Mouse (Mus musculus) thymus, postnatal 4 days (tissue): ENCODE data around the gene Sgca.

Experiments
- DNase-seq: peaks from one replicate; pipeline ENCODE4 v3.0.0; 2021

The Sgca gene

DNA sequence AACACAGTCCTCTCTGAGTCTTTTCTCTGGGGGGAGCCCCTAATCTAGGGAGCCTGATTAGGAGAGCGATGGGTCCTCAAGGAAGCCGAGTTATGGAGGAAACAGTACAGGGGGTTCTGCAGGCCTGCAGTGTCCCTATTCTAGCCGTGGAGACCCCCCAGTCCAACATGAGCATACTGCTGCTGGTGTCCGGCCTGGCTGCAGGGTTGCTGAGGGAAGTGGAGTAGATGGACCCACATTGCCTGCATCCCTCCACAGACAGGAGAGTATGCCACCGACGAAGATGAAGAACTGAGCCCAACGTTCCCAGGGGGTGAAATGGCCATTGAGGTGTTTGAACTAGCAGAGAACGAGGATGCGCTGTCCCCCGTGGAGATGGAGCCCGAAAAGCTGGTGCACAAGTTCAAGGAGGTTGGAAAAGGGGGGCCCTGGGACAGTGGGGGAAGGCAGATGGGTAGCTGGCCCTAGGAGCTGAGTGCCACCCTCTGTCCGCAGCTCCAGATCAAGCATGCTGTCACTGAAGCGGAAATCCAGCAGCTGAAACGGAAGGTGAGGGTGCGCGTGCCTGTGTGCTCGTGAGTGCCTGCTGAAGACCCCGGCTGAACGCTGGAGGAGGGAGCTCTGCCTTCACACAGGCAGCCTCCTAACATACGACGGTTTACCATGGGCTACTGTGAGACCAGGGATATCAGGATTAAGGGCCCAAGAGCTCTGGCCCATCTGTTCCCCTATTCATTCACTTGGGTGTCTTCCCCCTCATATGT lies 25.6 kb upstream of the Sgca start:
- DNase-seq: peak; percentile 20

DNA sequence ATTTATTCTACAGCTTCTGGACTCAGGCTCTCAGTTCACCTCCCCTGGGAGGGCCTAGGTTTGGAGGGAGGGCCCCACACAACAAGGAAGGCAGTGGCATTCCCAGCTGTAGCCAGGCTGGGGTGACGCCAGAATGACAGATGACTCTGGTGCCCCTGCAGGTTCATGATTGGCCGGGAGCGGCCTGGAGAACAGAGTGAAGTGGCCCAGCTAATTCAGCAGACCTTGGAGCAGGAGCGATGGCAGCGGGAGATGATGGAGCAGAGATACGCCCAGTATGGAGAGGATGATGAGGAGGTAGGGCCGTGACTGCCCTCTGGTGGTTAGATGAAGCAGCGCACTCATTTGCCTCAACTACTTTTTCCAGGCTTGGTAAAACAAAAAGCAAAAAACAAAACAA lies 24.9 kb upstream of the Sgca start:
- DNase-seq: peak; percentile 80

DNA sequence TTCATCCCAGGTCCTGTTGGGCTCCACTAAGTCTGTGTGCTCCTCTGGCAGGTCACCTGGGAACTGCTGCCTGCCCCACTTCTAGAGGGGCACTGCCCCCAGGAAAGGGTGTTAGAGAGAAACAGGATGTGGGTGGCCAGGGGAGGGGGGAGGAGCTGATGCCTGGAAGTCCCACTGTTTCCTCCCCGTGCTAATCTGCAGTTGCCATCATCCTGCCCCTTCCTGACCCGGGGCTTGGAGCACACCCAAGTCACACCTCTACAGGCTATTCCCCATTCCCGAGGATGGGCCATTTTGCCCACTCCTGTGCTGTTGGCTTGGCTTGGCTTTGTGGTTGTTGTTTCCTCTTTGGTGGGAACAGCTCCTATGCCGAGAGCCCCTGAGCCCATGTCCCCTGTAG lies 24.4 kb upstream of the Sgca start:
- DNase-seq: peak; percentile 76

DNA sequence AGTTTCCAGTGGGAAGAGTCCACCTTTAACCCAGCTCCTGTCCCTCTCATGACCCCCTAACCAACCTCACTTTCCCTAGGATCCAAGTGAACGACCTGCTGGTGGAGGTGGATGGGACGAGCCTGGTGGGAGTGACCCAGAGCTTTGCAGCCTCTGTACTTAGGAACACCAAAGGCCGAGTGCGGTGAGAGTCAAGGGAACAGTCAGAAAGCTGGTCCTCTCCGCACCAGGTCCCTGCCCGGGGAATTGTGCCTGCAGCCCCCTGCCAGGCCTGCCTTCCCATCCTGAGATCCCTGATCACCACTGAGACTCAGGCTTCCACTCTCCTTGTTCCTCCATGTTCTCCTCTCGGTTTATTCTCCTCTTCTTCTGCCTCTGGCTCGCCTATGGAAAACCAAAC lies 24.0 kb upstream of the Sgca start:
- DNase-seq: peak; percentile 56

DNA sequence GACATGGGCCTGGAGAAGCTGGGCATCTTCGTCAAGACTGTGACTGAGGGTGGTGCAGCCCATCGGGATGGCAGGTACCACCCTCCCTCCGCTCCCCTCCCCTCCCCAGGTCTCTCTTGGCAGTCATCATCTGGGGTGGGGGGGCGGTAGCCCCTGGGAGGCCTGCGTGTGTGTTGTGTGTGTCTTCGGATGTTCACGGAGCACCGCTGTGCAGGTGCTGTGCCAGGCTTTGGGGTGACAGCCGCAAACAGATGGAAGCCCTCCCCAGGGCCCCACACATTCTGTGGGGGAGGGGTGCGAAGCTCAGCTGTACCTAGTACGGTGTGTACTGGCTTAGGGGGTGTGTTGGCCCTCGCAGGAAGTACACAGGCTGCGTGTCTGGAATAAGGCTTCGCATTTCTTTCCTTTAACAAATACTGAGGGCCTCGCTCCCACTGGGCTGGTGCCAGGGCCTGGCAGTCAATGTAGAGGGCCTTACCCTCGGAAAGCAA lies 22.0 kb upstream of the Sgca start:
- DNase-seq: peak; percentile 96

DNA sequence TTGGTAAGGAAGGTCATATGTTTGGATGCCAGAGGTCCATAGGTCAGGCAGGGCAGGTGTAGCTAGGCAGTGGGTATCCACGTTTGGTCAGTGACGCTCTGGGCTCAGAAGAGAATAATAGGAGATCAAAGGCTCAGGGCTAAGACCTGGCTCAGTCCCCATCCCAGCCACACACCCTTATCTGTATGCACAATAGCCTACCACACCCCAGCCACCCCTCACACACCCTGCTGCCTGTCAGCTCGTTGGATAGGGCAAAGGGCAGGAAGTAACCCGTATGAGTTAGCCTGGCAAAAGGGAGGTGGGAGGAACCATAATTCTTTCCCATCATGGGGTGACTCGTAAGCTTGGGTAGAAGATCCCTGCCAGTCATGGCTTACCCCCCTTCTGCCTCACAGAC lies 21.5 kb upstream of the Sgca start:
- DNase-seq: no peak

DNA sequence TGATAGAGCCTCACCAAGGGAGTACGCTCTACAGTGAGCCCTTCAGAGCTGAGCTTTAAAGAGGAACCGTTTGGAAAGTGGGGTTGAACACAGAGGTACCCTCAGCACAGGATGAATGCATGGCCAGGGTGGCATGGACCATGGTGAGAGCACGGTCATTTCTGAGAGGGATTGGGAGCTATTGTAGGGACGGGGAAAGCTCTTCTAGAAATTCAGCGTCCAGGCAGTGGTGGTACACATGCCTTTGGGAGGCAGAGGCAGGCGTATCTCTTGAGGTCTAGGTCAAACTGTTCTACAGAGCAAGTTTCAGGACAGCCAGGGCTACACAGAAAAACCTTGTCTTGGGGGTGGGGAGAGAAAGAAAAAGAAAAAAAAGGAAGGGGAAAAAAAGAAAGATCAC lies 20.9 kb upstream of the Sgca start:
- peak; percentile 18 for DNase-seq

DNA sequence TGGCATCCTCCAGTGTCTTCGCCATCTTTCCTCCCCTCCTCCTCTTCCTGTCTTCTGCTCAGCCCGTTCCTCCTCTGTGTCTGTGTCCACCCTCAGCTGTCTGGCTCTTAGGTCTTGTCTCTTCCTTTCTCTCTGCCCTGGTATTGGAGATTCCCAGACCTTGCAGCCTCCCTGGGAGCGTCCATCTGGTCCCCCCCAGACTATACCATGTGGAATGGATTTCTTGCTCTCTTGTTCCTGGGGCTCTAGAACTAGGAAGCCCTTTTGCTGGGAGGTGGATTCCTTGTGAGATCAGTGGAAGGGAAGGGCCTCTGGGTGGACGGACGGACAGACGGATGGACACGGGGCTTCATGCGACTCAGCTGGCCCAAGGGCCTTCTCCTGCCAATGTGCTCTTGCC lies 20.0 kb upstream of the Sgca start:
- DNase-seq: peak; percentile 23

DNA sequence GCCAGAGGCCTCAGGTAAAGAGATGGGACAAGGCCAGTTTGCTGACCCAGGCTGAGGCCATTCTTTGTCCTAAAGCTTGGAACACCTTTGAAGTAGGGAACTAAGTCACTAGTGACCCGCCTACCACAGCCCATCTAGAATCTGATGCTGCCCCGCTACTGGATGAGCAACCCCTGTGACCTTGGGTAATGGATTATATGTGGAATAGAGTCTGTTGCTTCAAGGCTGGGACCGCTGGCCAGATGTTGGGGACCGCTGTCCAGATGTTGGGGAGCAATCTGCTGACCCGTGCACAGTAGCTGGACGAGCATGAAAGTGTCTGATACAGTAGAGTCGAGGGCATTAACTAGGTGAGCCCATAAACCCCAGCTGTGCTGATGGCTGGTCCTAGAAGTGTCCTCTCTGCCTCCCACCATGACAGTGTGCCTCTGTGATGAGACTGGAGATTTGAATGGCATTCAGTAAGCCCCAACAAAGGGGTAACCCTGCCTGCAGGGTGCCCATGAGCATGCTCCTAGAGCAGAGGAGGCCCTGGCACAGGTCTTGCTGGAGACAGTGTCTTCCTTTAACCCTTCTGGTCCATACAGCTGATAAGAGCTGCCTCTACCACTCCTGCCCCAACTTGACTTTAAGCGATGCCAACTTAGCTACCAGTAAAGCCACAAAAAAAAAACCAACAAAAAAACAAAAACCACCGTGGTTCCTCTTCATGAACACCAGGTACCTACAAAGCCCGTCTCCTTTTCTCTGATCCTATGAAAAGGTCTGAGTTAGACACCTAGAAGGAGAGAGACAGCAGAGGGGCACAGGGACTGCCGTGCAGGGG lies 19.0 kb upstream of the Sgca start:
- peak; percentile 43 for DNase-seq

DNA sequence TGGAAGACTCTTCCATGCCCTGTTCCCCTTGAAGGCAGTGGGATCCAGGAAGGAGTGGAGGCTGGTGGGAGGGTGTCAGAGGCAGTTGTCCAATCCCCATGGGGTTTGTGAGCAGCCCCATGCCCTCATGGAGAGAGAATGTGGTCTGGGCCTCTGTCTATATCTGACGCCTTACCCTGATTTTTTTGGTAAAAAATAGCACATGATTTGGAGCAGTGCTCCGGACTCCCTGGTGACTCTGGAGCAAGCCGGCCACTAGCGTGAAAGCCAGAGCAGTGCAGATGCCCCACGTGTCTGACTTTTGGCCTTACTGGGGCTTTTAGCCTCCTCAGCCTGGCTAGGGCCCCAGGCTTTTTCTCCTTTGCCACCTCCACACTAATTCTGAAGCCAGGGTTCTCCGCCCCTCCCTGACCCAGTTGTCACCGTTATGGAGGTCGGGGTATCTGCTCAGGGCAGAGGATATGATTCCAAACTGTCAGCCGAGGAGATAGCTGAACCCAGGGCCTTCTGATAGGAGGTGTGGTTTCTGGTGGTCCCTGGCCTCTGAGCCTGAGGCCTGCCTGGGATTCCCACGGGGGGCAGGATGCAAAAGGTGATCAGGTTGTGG lies 18.2 kb upstream of the Sgca start:
- peak; percentile 19 for DNase-seq

DNA sequence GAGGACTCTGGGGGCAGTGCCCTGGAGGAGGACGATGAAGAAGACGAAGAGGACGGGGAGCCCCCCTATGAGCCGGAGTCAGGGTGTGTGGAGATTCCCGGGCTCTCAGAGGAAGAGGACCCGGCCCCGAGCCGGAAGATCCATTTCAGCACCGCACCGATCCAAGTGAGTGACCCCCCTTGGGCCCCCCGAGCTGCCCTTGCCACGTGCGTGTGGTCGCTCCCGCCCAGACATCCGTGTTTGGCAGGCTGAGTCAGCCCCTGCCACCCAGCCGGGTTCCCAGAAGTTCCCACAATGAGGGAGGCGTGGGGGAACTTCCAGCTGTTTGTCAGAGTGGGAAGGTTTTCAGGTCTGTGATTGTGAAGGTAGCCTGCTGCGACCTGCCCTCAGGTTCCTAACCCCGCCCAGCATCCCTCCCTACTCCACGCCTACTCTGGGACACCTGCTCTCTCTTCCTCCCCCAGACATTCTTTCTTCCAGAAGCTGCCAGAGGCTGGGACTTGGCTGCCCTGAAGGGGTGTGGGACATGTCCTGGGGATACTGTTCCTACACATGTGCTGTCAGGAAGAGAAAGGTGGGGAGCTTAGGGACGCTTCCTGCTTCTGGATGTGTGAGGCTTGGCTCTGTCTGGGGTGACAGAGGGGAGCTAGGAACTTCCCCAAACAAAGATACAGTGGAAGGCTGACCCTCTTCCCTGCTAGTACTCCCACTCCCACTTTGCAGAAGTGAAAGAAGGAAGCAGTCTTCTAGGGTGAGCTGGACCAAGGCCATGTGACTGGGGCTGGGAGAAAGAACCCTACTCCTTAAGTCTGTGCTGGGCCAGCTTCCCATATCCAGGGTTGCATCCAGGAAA lies 16.9 kb upstream of the Sgca start:
- DNase-seq: peak; percentile 70

DNA sequence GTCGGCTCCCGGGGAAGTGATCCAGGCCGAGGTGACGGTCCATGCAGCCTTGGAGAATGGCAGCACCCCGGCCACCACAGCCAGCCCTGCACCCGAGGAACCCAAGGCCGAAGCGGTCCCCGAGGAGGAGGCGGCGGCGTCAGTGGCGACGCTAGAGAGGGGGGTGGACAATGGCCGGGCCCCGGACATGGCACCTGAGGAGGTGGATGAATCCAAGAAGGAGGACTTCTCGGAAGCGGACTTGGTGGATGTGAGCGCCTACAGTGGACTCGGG lies 16.3 kb upstream of the Sgca start:
- DNase-seq: no peak

DNA sequence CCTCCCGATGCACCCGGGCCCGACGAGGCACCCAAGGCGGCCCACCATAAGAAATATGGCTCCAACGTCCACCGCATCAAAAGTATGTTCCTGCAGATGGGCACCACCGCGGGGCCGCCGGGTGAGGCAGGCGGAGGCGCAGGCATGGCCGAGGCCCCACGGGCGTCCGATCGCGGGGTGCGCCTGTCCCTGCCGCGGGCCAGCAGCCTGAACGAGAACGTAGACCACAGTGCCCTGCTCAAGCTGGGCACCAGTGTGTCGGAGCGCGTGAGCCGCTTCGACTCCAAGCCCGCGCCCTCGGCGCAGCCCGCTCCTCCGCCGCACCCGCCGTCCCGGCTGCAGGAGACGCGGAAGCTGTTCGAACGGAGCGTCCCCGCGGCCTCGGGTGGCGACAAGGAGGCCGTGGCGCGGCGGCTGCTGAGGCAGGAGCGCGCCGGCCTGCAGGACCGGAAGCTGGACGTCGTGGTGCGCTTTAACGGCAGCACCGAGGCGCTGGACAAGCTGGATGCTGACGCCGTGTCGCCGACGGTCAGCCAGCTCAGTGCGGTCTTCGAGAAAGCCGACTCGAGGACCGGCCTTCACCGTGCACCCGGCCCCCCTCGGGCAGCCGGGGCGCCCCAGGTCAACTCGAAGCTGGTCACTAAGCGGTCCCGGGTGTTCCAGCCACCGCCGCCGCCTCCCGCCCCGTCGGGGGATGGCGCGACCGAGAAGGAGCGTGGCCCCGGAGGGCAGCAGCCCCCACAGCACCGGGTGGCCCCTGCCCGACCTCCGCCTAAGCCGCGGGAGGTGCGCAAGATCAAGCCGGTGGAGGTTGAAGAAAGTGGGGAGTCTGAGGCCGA lies 15.7 kb upstream of the Sgca start:
- peak; percentile 84 for DNase-seq

DNA sequence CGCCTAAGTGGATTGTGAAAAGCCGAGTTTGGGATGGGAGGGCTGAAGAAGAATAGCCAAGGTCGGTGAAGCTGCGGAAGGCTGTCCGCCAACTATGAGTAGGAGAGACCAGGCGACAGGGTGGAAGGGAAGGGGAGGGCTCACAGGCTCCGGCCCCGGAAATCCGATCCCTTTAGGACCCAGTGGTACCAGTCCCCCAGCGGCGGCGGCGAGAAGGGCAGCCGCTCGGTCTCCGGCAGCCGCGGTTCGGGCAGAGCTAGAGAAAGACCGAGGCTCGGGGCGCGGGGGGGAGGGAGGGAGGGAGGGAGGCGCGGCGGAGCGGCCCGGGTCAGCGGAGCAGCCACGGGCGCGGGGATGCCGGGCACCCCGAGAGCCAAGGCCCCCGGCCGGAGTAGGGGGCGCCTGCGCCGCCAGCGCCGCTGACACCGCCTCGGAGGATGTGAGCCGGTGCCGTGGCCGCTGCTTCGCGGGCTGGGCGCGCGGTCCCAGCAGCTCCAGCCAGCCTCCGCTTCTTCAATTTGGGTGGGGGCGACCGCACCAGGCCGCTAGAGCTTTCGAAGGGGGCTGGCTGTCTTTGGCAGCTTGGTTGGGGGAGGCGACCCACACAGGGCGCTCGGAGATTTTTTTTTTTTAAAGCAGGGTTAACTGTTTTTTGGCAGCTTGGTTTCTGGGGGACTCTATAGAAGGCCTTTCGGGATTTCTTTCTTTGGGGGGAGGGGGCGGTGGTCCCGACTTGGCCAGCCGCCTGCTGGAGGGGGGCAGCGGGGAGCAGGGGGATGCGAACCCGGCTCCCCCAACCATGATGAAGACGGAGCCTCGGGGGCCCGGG lies 14.8 kb upstream of the Sgca start, which contains the start of gene Ppp1r9b:
TSS of gene Ppp1r9b (plus strand) at position 287 of the 829 bp plus-strand sequence.
- peak; percentile 96 for DNase-seq

DNA sequence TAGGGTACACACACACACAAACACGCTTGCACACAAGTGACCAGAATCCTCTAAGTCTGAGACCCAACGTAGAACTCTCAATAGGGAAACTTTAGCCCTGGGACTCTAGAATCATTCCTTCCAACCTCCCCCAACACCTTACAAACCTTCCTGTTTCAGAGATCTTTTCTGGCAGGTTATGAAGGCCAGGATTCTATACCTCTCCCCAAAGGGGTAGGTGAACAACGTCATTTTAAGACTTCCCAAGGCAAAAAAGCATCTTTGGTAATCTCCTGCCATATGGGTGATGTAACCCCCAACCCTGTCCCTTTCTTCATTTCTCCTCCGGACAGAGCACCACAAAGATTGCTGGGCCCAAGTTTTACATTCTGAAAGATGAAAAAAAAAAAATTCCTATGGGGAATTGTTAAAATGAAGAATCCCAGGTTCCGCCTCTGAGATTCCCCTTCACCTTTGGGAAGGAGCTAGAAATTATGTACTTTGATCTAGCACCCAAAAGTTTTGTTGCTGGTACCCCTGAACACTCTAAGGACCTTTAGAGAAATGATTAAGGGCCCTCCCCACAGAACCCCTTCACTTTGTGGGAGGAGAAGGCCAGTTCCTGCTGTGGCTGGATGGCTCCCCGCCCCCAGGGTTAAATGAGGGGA lies 14.1 kb upstream of the Sgca start:
- DNase-seq: no peak

DNA sequence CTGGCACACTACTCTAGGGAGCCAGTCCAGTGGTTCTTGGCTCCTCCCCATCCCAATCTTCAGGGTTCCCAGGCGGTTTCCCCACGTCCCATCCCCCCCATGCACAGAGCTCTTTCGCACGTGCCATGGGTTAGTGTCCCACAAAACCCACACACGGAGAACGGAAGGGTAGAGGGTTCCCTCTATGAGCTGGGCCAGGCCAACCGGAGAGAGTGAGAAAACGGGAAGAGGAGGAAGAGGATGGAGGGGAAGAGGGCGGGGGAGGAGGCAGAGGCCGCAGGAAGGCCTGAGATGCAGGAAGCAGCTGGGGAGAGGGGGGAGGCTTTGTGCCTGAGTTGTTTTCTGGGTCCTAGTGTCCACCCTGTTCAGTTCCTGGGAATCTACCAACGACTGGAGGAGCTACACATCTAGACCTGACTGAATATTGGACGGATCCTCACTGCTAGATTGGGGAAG lies 13.5 kb upstream of the Sgca start:
- DNase-seq: peak; percentile 78

DNA sequence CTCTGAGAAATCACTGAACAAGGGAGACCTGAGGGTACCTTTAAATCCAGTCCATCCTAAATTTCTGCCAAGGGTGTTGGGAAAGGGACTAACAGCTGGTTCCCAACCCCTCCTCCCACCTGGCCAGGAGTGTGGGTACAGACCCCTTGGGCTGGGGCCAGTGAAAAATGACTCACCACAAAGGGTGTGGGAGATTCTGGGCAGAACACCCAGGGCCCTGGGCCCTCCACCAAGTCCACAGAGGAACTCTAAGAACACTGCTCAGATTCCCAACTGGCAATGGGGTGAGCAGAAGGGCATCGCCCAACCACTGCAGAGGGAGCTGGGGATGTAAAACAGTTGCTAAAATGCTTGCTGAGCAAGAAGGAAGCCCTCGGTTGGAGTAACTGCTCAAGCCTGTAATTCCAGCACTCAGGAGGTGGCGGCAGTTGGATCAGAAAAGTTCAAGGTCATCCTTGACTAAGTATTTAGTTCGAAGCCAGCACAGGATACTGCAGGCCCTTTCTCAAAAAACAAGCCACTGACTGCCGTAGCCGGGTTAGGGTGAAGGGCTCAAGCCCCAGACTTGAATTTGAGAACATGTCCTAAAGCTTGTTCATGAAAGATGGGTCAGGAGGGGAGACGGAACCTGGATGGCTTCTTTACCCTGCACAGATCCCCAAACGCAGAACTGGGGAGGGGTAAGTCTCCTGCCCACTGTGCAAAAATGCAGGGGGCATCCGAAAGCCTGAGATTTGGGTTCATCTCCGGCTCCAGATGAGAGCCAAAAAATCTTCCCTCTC lies 12.8 kb upstream of the Sgca start:
- peak; percentile 52 for DNase-seq

DNA sequence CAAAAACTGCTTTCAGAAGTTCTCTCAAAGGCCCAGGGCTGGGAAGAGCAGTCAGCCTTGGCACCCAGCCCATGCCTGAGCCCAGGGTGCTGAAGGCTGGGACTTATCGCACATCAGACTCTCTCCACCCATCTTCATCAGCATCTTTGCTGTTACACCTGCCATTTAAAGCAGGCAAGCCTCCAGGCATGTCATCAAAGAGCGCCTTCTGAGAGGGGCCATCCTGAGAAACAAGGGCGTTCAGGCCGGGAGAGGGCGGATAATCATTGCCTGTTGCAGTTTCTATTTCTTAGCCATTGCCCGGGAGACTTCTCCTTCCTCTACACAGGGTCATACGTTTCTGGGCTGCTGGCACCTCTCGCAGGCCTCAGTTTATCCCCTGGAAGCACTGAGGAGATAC lies 11.7 kb upstream of the Sgca start:
- no peak for DNase-seq

DNA sequence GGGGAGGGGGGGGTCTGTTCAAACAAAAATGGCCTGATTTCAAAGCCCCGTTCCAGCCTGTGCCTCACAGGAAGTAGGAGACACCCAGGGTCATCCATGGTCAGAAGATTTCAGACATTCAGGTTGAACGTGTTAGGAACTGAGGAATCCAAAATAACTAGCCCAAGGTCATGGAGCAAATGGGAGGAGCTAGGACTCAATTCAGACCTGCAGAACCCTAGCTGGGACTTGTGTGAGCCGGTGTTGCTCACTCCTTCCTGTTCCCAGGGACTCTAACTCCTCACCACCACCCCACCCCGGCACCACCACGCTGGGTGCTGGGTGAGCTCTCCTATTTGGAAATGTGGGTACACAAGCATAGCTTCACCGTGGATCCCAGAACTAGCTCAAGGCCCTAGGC lies 11.2 kb upstream of the Sgca start:
- DNase-seq: no peak

DNA sequence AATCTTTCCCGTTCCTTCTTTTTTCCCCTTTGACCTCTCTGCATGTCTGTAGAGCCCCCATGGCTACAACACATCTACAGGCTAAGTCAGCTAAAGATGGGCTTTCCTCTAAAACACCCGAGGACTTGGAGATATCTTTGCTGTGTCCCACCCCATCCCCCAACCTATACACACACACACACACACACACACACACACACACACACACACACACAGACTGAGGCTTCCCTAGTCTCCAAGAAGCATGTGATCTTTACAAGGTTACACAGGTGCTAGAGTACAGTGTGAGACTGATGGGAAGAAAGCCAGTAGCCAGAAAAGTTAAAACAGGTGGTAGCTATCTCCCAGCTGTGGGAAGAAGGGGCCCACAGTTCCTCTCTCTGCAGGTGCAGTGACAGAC lies 10.3 kb upstream of the Sgca start:
- DNase-seq: peak; percentile 57
